Mouse (Mus musculus) heart, adult 2 months (tissue): Measurements from ENCODE around the gene Fubp1. TPM values are rescaled to one million over a fixed set of nuclear protein-coding genes. Genes with fewer than 3 reads are reported as not detected.

ENCODE experiments used
- DNase-seq, 2 experiments: peaks; one replicate each; pipeline ENCODE4 v3.0.0; 2021
- H3K27ac ChIP-seq: fragments of 200-600 bp; 2 replicates; pipeline ENCODE4 v1.8.1; 2022
- H3K27me3 ChIP-seq: fragments of 200-500 bp; 2 replicates; pipeline ENCODE4 v1.6.1; 2012; ENCODE audit warnings: mild to moderate bottlenecking, low read length, inconsistent platforms, mixed read lengths; ENCODE audit not compliant: control insufficient read depth, insufficient read depth
- H3K36me3 ChIP-seq: fragments of 200-500 bp; 2 replicates; pipeline ENCODE4 v1.6.1; 2012; ENCODE audit warnings: low read length, inconsistent platforms; ENCODE audit not compliant: control insufficient read depth, insufficient read depth
- H3K4me1 ChIP-seq: fragments of 200-500 bp; 2 replicates; pipeline ENCODE4 v1.6.1; 2011; ENCODE audit warnings: low read length; ENCODE audit not compliant: control insufficient read depth, insufficient read depth
- H3K4me3 ChIP-seq: fragments of 200-600 bp; 2 replicates; pipeline ENCODE4 v1.8.1; 2022
- H3K79me2 ChIP-seq: fragments of 200-500 bp; replicated peaks from 2 replicates; pipeline ENCODE4 v1.6.1; 2012; ENCODE audit warnings: mild to moderate bottlenecking, inconsistent platforms, low read length, moderate library complexity, mixed read lengths; ENCODE audit not compliant: control insufficient read depth, insufficient read depth
- H3K9ac ChIP-seq: fragments of 200-500 bp; 2 replicates; pipeline ENCODE4 v1.6.1; 2012; ENCODE audit warnings: low read depth, mild to moderate bottlenecking, control low read depth, inconsistent platforms, low read length, mixed read lengths
- CTCF ChIP-seq: fragments of 200-600 bp; IDR thresholded peaks from 2 replicates; pipeline ENCODE4 v1.8.1; 2022; ENCODE audit warnings: antibody characterized with exemption, mild to moderate bottlenecking, moderate library complexity
- EP300 ChIP-seq: fragments of 200-500 bp; IDR thresholded peaks from 2 replicates; pipeline ENCODE4 v1.6.1; 2011; ENCODE audit warnings: low read depth, low read length, control low read depth; ENCODE audit not compliant: insufficient read depth
- POLR2A ChIP-seq: fragments of 200-500 bp; IDR thresholded peaks from 2 replicates; pipeline ENCODE4 v1.6.1; 2011; ENCODE audit warnings: mild to moderate bottlenecking, low read depth, low read length, control low read depth; ENCODE audit not compliant: insufficient read depth
- WGBS: fragments of 180-500 bp; shearing (Covaris S2); methylation state at CpG from one replicate; pipeline ENCODE4 v1.1.7; 2018; 5-methylcytosine and 5-hydroxymethylcytosine counted together
- intact Hi-C: fragments of 180-260 bp; cut with DNase I; formaldehyde crosslinking; loops from one replicate; pipeline ENCODE4 v1.15.1; 2025
- long read RNA-seq: library from polyadenylated mRNA; stranded (forward); transcript quantifications from one replicate; pipeline ENCODE4 v2.0.0, GENCODE M21; 2021
- polyA plus RNA-seq: library from polyadenylated mRNA; depleted of rRNA; stranded (reverse); fragments of >200 nt; gene quantifications from 2 replicates; pipeline ENCODE4 v1.2.3, GENCODE M21; 2012; rRNA removed
- total RNA-seq, 2 experiments: library from RNA; stranded (reverse); gene quantifications; 2 replicates each; pipeline ENCODE4 v1.2.3; 2021

The Fubp1 gene
- total RNA-seq (10 to 100 TPM; 54.2 to 58.0 TPM), polyA plus RNA-seq (39.4 and 61.3 TPM in 2 replicates)
- long read RNA-seq, full-length matches to known transcripts, result 11 of 25 reads
- long read RNA-seq, partial matches to known transcripts, result 2 of 25 reads
- long read RNA-seq, other reads (novel, unspliced or antisense), result 12 of 25 reads

- Histone ChIP-seq H3K4me1 (peaks cover 14% of the 10 kb centered on the region), H3K4me3 (peak within 1 kb of the TSS; percentile 87), H3K79me2 (peaks cover 10% of the 10 kb centered on the region), H3K9ac (peak within 1 kb of the TSS; percentile 98), H3K27me3 (no peaks in the 10 kb centered on the region), H3K27ac (peak within 1 kb of the TSS; percentile 94), H3K36me3 (peaks cover 18% of the 10 kb centered on the region)
- TF ChIP-seq CTCF (peak; percentile 4; the same call in 1 of the 2 replicates), POLR2A (peak; percentile 97), EP300 (peak; percentile 7; the same call in 1 of the 2 replicates)
- under 1% methylated on average over 85 of the region's 85 CpGs for WGBS
- intact Hi-C loops, result loop anchor here (1.0 kb wide), 2 partner anchors 17 to 99 kb away; no protein-coding TSS in a partner anchor
- DNase-seq, result peak; percentile 99 to 100
Measured at GRCm38 (mm10) chr3:152209967-152210634, at the start of gene Fubp1, which contains the start of gene Dnajb4. Gene Fubp1, plus strand, starts transcription at chr3:152210422. Gene Dnajb4, minus strand, starts transcription at chr3:152210302.

GRCm38 (mm10) chr3:152160607-152161006 is 49.6 kb upstream of the Fubp1 start:
- H3K4me1 ChIP-seq, result peaks cover 3% of the 10 kb centered on the region; the same call in 1 of the 2 replicates
- H3K27ac ChIP-seq, result no peak overlapping the region
- intact Hi-C loops, result loop anchor here (10.0 kb wide), 1 partner anchor 46 kb away; no protein-coding TSS in a partner anchor
- 65% methylated on average over 4 of the region's 4 CpGs for WGBS
- no peaks in the 10 kb centered on the region for H3K36me3 ChIP-seq
- TF ChIP-seq POLR2A, result no peak
- no peak for TF ChIP-seq EP300
- no peak for TF ChIP-seq CTCF
- no peaks in the 10 kb centered on the region for H3K27me3 ChIP-seq
- DNase-seq, result no peak
- no peak overlapping the region for H3K4me3 ChIP-seq
- no peaks in the 10 kb centered on the region for H3K79me2 ChIP-seq
- H3K9ac ChIP-seq, result no peak overlapping the region

GRCm38 (mm10) chr3:152163320-152163719 is 46.9 kb upstream of the Fubp1 start:
- Histone ChIP-seq H3K79me2 (no peaks in the 10 kb centered on the region), H3K4me1 (peaks cover 3% of the 10 kb centered on the region; the same call in 1 of the 2 replicates), H3K27me3 (no peaks in the 10 kb centered on the region), H3K9ac (no peak overlapping the region), H3K36me3 (no peaks in the 10 kb centered on the region), H3K4me3 (no peak overlapping the region), H3K27ac (no peak overlapping the region)
- no peak for DNase-seq
- 85% methylated on average over 8 of the region's 8 CpGs for WGBS
- intact Hi-C loops, result loop anchor here (10.0 kb wide), 1 partner anchor 49 kb away; no protein-coding TSS in a partner anchor
- TF ChIP-seq EP300, result no peak
- TF ChIP-seq POLR2A, result no peak
- TF ChIP-seq CTCF, result no peak

- no peaks in the 10 kb centered on the region for H3K27me3 ChIP-seq
- intact Hi-C loops, result loop anchor here (10.0 kb wide), 1 partner anchor 50 kb away; no protein-coding TSS in a partner anchor
Measured at GRCm38 (mm10) chr3:152165014-152165350, 45.2 kb upstream of the Fubp1 start.

GRCm38 (mm10) chr3:152165351-152166098 is 44.7 kb upstream of the Fubp1 start:
- H3K9ac ChIP-seq, result peak overlapping the region; percentile 92
- DNase-seq, result peak; percentile 70
- H3K27me3 ChIP-seq, result no peaks in the 10 kb centered on the region
- peak overlapping the region; percentile 89 for H3K4me3 ChIP-seq
- H3K79me2 ChIP-seq, result no peaks in the 10 kb centered on the region
- WGBS, result 4% methylated on average over 53 of the region's 53 CpGs
- peaks cover 1% of the 10 kb centered on the region; the same call in 1 of the 2 replicates for H3K4me1 ChIP-seq
- peak overlapping the region; percentile 83 for H3K27ac ChIP-seq
- H3K36me3 ChIP-seq, result no peaks in the 10 kb centered on the region
- intact Hi-C loops, result loop anchor here (10.0 kb wide), 1 partner anchor 51 kb away; no protein-coding TSS in a partner anchor
- no peak for TF ChIP-seq EP300
- 0 out of 2 replicates have a peak, but pooled peaks have one; percentile 9 for TF ChIP-seq CTCF
- TF ChIP-seq POLR2A, result no peak; the same call in 1 of the 2 replicates

More at GRCm38 (mm10) chr3:152165014-152165350, 45.2 kb upstream of the Fubp1 start:
- peak overlapping the region; percentile 83 for H3K27ac ChIP-seq
- DNase-seq, result no peak
- H3K4me1 ChIP-seq, result peaks cover 1% of the 10 kb centered on the region; the same call in 1 of the 2 replicates
- 29% methylated on average over 9 of the region's 9 CpGs for WGBS
- H3K9ac ChIP-seq, result peak overlapping the region; percentile 92
- H3K79me2 ChIP-seq, result no peaks in the 10 kb centered on the region
- peak overlapping the region; percentile 89 for H3K4me3 ChIP-seq
- no peaks in the 10 kb centered on the region for H3K36me3 ChIP-seq
- no peak; the same call in 1 of the 2 replicates for TF ChIP-seq POLR2A
- no peak for TF ChIP-seq CTCF
- no peak for TF ChIP-seq EP300
